Mouse (Mus musculus) CD4-positive, CD25-positive, alpha-beta regulatory T cell, adult 2 months (primary cell): ENCODE data around the gene Phykpl.
"Not testable (repeated sequence)": the region's sequence is repeated elsewhere in the genome, so short reads cannot be mapped to it uniquely, and the experiment has no call there.

Experiments used
- DNase-seq: peaks from one replicate; pipeline ENCODE4 v3.0.0-alpha.2; 2012; ENCODE audit warnings: low read depth, low spot score

The Phykpl gene

GRCm38 (mm10) chr11:51617693-51618092, 33.1 kb downstream of the Phykpl start:
- peak; percentile 85 for DNase-seq

- no peak for DNase-seq
Observed at GRCm38 (mm10) chr11:51618894-51619408, 34.4 kb downstream of the Phykpl start.

GRCm38 (mm10) chr11:51619409-51620060, 35.0 kb downstream of the Phykpl start, which contains the start of gene Nhp2:
Gene Nhp2 (plus strand): TSS chr11:51619735.
- DNase-seq, result peak; percentile 91

- no peak for DNase-seq
Observed at GRCm38 (mm10) chr11:51620084-51620483, 35.5 kb downstream of the Phykpl start.

- no peak for DNase-seq
Observed at GRCm38 (mm10) chr11:51621776-51622175, 37.2 kb downstream of the Phykpl start.

- DNase-seq, result no peak
Observed at GRCm38 (mm10) chr11:51622971-51623491, 38.5 kb downstream of the Phykpl start.

- no peak for DNase-seq
Observed at GRCm38 (mm10) chr11:51625187-51625820, 40.7 kb downstream of the Phykpl start.

- no peak for DNase-seq
Observed at GRCm38 (mm10) chr11:51627425-51627824, 42.9 kb downstream of the Phykpl start.

GRCm38 (mm10) chr11:51627907-51628306, 43.4 kb downstream of the Phykpl start:
- no peak for DNase-seq

- DNase-seq, result no peak
Observed at GRCm38 (mm10) chr11:51629651-51630314, 45.2 kb downstream of the Phykpl start.

- DNase-seq, result no peak
Observed at GRCm38 (mm10) chr11:51632130-51632753, 47.7 kb downstream of the Phykpl start.

GRCm38 (mm10) chr11:51633200-51633599, 48.6 kb downstream of the Phykpl start:
- not testable (repeated sequence) for DNase-seq

GRCm38 (mm10) chr11:51633721-51634120, 49.2 kb downstream of the Phykpl start:
- no peak for DNase-seq

- no peak for DNase-seq
Observed at GRCm38 (mm10) chr11:51635127-51635524, 50.6 kb downstream of the Phykpl start.

GRCm38 (mm10) chr11:51635525-51636322, 51.2 kb downstream of the Phykpl start, which contains the start of gene Rmnd5b:
Gene Rmnd5b (minus strand): TSS chr11:51635896.
- DNase-seq, result peak; percentile 92

- peak; percentile 86 for DNase-seq
Observed at GRCm38 (mm10) chr11:51636323-51636684, 51.7 kb downstream of the Phykpl start.

GRCm38 (mm10) chr11:51637971-51638414, 53.4 kb downstream of the Phykpl start:
- DNase-seq, result peak; percentile 52

- DNase-seq, result no peak
Observed at GRCm38 (mm10) chr11:51638497-51638896, 53.9 kb downstream of the Phykpl start.

- no peak for DNase-seq
Observed at GRCm38 (mm10) chr11:51640748-51641147, 56.2 kb downstream of the Phykpl start.

- DNase-seq, result no peak
Observed at GRCm38 (mm10) chr11:51643202-51643601, 58.6 kb downstream of the Phykpl start.

- no peak for DNase-seq
Observed at GRCm38 (mm10) chr11:51643761-51644160, 59.2 kb downstream of the Phykpl start.
